Mouse (Mus musculus): ENCODE measurements at regions not wholly inside any gene's neighbourhood (a gene's known extent, or its start where the extent isn't known, plus 50 kb on each side); places are given as distances from the start of the nearest gene placed in this dataset.

DNA sequence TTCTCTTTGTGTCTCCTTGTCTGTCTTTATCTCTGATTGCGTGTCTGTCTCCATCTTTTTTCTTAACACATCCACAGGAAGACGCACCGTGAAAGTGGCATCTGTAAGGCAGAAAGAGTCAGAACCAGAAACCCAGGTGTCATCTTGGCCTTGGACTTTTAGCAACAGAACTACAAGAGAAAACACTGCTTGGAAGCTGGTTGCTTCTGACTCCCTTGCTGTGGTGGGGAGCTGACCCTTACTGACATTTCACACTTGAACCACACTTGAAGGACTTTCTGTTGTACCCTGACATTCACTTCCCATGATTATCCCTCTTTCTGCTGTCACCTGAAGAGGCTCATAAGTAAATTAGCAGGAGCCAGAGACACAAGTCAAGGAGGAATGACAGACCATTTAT lies 180.6 kb downstream of the Irx2 start:
- DNase-seq, result no peak

DNA sequence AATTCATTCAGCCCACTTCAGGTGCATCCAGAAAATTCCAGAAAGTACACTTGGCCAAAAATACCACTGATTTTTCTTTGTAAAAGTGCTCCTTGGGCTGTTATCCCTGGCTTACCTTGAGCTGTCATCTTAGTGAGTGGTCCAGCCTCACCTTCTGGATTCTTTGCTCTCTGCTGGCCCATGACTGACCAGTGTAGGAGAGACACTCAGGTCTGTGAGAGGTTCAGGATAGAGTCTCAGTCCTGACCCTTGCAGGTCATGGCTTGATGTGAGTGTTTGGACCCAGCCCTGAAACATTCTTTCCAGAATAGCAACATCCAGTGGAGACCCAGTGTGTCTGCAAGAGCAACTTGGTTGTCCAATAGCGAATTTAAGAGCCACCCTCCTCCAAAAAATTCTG lies 182.0 kb downstream of the Irx2 start:
- no peak for DNase-seq

GRCm38 (mm10) chr13:72814616-72815015 lies 186.0 kb downstream of the Irx2 start:
- DNase-seq, result no peak

- DNase-seq, result no peak
These were observed 186.8 kb downstream of the Irx2 start for GRCm38 (mm10) chr13:72815236-72815932.

GRCm38 (mm10) chr13:72815933-72816553 lies 187.4 kb downstream of the Irx2 start:
- no peak for DNase-seq

GRCm38 (mm10) chr13:72816856-72817255 lies 188.2 kb downstream of the Irx2 start:
- DNase-seq, result no peak

GRCm38 (mm10) chr13:72817521-72817920 lies 188.9 kb downstream of the Irx2 start:
- no peak for DNase-seq

GRCm38 (mm10) chr13:72817930-72818329 lies 189.3 kb downstream of the Irx2 start:
- DNase-seq, result no peak

DNA sequence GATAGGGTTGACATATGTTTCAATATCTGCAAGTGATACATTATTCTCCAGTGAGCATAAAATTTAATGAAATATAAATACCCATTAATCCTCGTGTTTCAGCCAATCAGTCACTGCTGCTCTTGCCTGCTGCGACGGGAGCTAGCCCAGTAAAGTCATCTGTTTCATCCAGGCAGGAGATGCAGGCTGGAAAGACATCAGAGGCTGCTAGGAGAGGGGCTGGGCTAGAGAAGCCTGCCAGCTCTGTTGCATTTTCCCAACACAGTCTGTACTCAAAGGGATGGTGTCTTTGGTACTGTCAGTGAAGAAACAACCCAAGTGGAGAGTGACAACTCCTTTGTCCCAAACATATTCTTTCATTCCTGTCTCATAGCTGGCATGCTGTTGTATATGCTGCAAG lies 198.0 kb downstream of the Irx2 start:
- DNase-seq, result no peak

DNA sequence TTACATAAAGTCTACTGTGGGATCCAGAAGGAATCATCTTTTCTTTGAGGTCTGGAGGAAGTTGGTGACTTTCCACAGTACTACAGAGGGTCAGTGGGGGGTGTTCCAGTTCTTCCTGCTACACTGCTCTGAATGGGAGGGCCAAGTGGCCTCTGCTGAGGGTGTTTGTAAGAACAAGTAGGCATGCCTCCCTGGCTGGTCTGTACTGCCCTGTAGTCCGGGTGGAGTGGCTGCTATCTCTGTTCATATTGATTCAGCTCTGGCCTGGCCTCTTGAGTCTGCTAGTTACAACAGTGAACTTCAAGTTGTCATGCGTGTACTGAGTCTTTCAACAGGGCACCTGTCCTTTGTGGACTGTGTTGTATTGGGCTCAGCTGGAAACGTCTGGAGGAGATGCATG lies 200.7 kb downstream of the Irx2 start:
- no peak for DNase-seq

DNA sequence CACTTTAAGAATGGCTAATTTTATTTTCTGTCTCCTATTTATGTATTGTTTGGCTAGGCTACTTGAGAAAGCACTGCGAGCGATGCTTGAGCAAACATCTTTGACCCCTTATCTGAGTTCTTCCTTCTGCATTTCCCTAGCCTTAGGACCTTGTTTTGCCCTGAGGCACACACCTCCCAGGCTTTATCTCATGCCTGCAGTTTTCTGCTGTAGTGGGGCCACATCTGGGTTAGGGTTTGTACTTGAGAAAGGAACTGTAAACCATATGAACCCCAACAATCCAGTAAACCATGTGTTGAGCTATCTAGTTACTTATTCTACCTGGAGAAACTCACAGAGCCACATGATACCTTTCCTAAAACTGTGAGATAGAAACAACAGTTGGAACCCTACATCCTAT lies 204.7 kb downstream of the Irx2 start:
- DNase-seq, result no peak

- no peak for DNase-seq
These were observed 208.4 kb downstream of the Irx2 start for GRCm38 (mm10) chr13:72837016-72837415.

DNA sequence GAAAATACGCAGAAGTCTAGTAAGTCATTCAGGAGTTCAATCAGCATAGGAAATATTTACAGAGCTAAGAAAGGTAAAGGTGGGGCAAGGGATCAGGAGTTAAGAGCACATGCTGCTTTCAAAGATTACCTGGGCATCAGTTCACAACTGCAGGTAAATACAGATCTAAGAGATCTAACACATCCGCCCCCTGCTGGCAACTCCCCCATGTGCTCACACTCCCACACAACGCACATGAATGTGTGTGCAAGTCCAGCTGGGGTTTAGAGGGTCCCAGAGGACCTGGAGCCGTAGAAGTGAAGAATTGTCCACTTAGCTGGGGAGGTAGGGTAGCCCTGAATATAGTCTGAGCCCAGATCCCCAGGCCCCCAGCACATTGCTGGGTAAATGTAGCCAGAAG lies 219.5 kb downstream of the Irx2 start:
- no peak for DNase-seq

DNA sequence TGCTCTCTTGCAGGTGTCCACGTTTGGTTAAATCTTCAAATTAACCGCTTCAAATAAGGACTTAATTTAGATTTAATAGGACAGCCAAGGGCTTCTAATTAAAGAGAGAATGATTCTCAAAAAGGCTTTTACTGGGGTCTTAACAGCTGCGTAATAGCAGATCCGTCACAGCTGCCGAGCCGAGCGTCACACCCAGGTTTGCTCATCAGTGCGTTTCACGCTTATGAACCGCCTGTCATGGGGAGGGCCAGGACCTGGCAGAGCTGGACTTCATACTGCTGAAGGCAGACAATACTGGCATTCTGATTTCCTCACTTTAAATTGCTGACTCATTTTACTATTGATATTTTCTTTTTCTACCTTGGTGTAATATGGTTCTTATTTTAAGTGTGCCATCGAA lies 221.2 kb downstream of the Irx2 start:
- no peak for DNase-seq

DNA sequence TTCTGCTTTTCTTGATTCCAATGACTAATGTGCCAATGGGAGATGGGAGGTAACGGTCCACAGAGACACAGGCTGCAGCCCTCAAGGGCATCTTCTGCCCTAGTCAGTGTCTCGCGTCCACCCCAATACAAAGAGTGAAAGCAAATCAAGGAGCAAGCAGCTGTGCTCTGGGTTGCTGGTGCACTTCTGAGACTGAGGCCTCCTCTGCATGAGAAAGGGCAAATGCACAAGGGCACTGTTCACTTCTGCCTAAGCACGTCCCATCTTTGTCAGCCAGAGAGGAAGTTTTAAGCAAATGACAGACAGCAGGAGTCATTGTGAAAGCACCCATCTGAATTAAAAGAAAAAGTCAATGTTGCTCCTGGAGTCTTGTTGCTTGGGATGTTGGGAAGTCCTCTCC lies 224.3 kb downstream of the Irx2 start:
- DNase-seq, result no peak

GRCm38 (mm10) chr13:72875921-72876320 lies 247.3 kb downstream of the Irx2 start:
- DNase-seq, result no peak

DNA sequence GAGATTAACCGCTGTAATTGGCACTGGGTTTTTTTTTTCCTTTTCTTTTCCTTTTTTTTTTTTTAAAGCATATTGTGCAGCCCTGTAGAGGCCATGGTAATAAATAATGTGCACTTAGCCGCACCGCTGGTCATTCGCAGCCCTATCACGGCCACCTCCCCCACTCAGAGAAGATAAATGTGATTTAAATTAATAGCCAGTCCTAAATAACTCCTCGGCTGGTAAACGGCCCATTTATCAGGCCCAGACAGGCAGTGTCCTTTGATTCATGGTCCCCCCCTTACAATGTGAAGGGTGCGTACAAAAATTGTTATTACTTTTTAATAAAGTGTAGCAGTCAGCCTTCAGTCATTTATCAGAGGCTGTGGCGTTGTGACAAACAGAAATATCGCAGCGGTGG lies 266.4 kb downstream of the Irx2 start:
- DNase-seq, result no peak

DNA sequence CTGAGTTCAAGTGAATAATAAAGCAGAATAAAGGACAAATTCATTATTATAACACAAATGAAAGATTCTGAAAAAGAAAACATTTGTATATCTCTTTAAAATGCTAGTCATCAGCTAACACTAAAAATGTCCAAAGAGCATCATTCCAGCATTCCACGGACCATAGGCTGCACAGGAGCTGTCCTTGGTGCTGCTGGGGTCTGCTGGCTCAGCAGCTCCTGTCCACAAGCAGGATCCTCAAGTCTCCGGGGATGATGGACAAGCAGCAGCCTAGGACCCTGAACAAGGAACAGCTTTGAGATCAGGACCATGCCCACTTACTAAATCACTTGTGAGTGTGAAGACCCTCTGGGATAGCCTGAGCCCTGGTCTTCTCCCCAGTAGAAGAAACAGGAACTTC lies 274.0 kb downstream of the Irx2 start:
- DNase-seq, result no peak

DNA sequence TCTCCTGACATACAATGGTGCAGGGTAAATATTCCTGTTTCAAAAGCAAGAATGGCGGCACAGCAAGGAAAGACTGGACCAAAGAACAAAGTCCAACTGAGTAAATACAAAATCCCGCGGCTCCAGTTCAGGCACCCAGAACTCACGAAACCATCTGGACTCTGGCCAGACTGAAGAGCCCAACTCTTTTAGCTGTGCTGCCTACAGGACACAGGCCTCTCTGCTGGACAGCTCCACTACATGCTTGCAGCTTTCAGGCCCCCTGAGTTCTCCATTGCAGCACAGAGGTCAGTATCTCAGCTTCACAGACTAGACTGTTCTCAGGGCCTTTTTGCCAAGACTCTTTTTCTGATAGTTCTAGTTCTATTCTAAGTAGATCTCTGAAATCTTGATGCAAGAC lies 290.3 kb downstream of the Irx2 start:
- DNase-seq, result no peak

DNA sequence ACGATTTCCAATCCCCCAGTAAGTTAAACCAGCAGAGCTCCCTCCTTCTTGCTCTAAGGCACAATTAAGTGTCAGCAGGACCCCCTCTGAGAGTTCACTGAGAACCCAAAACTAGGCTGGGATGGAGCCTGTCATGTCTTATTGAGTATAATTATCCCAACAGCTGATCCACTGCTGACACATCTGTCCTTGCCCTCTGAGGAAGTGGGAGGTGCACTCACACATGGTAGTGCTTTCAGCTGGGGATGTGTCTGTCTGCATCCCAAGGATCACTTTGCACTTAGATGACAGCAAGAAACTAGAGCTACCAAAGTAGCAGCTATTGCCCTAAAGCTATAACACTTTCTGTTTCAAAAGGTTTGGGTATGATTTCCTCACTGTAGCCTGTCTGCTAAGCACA lies 291.7 kb downstream of the Irx2 start:
- DNase-seq, result no peak

DNA sequence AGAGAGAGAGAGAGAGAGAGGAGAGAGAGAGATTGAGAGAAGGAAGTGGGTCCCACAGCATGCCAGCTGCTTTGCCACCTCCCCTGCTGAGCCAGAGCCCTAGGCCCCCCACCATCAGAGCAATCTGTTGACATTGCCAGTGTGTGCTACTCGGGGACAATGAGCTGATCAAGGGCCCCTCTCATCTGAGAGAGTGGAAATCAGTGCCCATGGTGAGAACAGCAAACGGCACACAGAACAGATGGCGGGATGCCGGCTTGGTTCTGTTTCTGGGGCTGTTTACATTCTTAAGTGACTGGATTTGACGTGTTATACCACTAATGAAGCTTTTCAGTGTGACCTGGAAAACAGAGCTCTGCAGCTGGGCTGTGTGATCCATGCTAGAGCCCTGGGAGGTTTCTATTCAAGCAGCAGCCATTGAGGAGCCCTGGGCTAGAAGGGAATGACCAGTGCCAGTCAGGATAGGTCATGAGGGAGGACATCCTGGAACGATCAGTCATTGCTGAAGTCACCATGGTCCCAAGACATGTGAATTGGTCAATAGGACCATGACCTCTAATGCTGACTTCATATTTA lies 296.0 kb downstream of the Irx2 start:
- DNase-seq, result no peak

GRCm38 (mm10) chr13:72937246-72937645 lies 308.6 kb downstream of the Irx2 start:
- DNase-seq, result no peak

GRCm38 (mm10) chr13:72938156-72938874 lies 309.7 kb downstream of the Irx2 start:
- DNase-seq, result no peak

Data from thymus, postnatal 36 days (tissue).